Mouse (Mus musculus): ENCODE measurements around the gene Kctd21.

DNA sequence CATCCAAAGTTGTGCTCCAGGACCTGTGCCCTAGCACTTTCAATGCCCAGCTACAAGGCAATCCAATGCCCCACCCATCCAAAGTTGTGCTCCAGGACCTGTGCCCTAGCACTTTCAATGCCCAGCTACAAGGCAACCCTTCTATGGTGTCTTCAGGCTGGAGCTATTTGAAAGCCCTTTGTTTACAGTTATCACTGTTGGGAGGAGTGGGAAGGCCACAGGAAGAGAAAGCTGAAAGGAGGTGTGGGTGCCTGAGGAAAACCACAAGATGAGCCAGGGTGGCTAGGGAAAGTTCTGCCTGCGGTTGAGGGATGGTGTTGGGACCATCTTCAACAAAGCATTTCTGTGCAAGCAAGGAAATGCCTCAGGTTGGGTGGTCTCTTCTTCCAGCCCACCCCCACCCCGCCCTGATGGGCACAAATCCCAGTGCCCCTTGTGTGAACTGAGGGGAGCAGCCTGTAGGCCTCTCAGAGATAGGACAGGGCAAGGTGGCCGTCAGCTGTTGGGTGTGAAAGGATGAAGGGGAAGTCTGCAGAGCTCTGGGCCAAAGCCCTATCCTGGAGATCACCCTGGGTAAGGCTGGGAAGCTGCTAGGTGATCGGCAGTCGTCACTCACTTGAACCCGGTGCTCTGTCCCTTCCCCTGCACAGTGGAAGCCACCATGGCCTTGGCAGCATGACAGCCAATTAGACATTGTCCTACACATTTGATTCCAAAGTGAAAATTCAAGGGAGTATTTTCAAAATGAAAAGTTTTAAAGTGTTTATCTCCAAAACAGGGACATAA lies 1.2 kb downstream of the Kctd21 start:
- TF ChIP-seq CTCF (IDR thresholded peaks at IDR 0.05) = no peak
- no peak for TF ChIP-seq POLR2A (IDR thresholded peaks at IDR 0.05; ENCODE audit: insufficient read depth, low read depth, low read length)
- TF ChIP-seq EP300 (IDR thresholded peaks at IDR 0.05; ENCODE audit: insufficient read depth, low read depth, low read length) = no peak
